Mouse (Mus musculus) gastrocnemius, postnatal 25 days (tissue): ENCODE measurements at regions not wholly inside any gene's neighbourhood (a gene's known extent, or its start where the extent isn't known, plus 50 kb on each side); places are given as distances from the start of the nearest gene placed in this dataset.

Source experiments
- DNase-seq: peaks from one replicate; pipeline ENCODE4 v3.0.0; 2022

GRCm38 (mm10) chr4:56686141-56686540, 53.7 kb upstream of the Gm26657 start:
- no peak for DNase-seq

GRCm38 (mm10) chr4:56685696-56686095, 54.2 kb upstream of the Gm26657 start:
- DNase-seq: no peak

- peak; percentile 80 for DNase-seq
Observed at GRCm38 (mm10) chr4:56685123-56685522, 54.7 kb upstream of the Gm26657 start.

DNA sequence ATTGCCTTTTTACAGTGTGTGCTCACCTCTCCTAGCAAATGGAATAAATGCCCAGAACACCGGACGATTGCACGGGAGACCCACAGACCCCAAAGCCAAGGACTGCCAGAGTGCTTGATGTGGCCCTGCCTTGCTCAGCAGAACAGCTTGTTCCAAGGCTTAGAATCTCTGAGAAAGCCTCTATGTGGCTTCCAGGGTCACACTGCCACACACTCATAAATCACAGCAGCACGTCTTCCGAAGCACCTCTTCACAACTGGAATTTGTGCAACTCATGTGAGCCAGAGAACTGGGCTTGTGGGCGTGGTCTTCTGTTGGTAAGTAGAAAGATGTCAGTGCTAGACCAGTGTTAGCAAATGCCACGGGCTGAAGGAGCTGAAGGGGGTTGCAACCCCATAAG, 55.8 kb upstream of the Gm26657 start:
- DNase-seq: no peak

GRCm38 (mm10) chr4:56681121-56681520, 58.7 kb upstream of the Gm26657 start:
- no peak for DNase-seq

GRCm38 (mm10) chr4:56673868-56674267, 66.0 kb upstream of the Gm26657 start:
- DNase-seq: no peak

GRCm38 (mm10) chr4:56664921-56665320, 74.9 kb upstream of the Gm26657 start:
- no peak for DNase-seq

- no peak for DNase-seq
Observed at GRCm38 (mm10) chr4:56661816-56662215, 78.1 kb upstream of the Gm26657 start.

DNA sequence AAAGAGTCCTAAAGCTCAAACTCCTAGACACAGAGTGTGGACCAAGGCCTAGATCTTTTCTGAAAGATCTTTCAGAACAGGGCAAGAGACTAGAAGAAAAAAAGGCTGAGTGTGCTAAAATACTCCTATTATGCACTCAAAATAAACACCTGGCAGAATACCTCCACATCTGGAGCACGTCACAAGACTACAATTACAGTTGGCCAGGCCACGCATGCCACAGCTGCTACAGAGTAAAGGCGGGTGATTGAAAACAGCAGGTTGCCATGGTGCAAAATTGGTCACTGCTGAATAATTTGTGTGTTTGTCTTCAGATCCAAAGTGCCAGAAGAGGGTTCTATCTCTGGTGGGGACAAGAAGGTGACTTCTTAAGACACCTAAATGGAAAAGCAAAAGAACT, 82.8 kb upstream of the Gm26657 start:
- DNase-seq: no peak

DNA sequence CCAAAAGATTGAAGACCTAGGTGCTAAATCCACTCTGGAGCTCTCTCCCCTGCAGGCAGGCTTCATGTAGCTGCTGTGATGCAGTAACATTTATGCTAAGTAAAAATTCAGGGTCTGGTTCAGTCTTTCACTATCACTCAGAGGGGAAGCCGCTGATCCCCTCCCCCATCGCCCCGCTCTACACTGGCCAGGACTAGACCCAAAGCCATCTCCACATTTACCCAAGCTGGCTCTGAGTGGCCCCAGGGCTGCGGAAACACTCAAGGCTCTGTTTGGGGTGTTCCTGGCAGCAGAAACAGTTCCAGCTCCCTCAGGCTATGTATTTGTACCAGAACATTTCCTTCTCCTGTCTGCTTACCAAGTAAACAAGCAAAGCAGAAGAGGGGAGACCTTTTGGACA, 85.5 kb upstream of the Gm26657 start:
- DNase-seq: peak; percentile 37

DNA sequence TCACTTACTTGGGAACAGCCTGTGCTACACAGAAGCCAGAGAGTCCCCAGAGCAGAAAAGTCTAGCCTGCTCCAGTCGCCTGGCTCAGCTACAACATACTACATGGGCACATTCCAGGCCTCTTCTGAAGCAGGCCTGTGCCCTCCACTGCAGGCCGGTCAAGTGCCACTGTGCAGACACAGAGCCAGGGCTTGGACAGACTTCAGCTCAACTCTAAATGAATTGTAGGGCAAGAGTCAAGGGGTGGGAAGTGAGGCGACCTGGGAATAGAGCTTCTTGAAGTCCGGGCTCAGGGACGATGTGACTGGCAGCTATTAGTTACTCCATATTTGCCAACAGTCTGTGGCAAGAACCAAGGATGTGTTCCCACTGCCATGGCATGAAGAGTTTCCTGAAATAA, 87.1 kb upstream of the Gm26657 start:
- peak; percentile 22 for DNase-seq

DNA sequence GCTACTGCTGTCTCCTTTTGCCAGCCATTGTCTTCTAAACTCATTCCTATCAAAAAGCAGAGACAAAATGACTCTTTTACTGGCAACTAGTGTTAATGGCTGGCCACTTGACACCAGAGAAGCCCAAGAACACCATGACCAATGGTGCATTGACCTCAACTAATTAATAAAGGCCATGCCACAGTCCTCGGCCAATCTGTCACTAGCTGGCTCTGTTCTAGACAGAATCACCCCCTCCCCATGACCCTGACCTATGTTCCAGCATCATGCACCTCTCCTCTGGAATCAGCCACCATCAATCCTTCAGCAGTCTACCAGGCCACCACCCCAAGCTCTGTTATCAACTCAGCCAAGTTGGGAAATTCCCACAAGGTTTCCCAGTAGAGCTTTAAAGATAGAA, 90.1 kb upstream of the Gm26657 start:
- DNase-seq: no peak

DNA sequence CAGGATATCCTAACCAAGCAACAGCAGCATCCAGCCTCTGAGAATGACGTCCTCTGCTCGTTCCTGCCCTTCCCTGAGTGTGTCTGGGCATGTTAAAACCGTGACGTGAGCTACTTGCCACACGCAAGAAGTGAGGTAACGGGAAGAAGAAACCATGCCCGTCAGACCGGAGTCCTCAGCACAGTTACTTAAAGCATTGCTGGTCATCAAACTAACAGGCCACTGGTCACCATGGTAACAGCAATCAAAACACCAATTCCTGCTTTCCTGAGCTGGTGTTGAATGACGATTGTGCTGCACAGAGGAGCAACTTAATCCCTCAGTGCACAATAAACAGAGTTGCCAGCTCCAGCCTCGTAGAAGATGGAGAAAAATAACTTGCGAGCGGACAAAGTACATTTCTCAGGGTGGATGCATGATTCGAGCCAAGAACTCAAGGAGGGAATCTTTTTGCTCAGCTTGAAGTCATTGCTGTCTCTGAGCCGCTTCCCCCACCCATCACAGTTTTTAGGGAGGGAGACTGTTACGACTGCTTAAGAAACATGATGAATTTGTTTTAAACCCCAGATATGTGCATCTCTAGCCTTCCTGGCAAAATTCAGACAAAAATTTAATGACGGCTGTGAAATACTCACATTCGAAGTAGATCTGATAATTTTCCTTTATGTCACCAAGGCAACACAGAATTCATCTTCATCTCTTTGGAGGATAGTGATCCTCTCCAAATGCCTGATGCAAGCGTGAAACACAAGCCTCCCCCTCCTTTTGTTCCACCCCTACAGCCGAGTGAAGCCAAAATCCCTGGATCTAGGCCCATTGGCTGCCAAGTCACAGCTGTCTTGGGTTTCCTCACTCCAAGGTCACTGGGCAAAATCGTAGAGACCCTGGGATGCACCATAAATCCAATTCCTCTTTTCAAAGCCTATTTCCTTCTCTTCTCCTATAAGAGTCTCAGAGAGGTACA, 95.6 kb upstream of the Gm26657 start:
- DNase-seq: peak; percentile 54

DNA sequence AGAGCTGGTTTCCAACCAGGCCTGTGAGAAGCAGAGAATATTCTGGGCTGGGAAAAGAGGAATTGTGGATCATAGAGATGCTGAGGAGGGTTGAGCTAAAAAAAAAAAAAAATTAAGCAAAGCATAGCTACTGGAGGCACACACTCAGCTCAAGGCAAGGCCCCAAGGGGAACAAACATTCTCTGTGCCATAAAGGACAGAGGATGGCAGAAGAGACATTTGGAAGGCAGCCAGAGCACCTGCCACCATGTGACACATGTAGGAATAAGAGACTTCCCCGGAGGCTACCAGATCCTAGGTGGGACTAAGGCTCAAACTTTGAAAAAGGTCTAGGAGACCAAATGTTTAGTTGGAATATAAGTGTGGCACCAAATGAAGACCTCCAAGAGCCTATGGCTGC, 96.4 kb upstream of the Gm26657 start:
- no peak for DNase-seq

DNA sequence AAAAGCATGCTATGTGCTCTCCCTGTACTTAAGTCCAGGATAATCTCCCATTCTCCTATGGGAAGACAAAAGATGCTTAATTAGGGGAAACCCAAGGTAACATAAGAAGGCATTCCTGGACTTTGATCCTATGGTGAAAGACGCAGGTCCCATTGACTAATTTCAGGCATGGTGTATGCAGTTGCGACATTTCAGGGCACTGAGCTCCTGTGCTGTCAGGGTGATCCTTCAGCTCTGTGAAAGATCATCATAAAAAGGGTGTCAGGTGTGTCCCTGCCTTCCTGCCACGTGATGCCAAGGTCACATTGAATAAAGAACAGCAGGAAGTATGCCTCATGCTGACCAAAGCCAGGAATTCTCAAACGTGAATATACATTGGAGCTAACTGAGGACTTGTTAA, 100.2 kb upstream of the Gm26657 start:
- no peak for DNase-seq

GRCm38 (mm10) chr4:56638704-56639478, 101.0 kb upstream of the Gm26657 start:
- DNase-seq: no peak

DNA sequence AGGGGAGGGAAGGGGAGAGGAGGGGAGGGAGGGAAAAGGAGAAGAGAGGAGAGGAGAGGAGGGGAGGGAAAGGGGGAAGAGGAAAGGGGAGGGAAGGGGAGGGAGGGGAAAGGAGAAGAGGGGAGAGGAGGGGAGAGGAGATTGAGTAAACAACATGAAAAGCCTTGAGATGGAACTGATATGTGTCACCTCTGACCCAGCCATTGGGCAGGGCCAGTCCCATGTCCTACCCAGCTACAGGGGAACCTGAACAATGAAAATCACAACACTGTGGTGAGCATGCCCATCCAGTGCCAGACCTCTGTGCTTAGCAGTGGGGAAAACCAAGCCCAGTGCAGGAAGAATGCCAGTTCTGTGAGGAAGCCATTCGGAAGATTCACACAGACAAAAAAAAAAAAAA, 103.6 kb upstream of the Gm26657 start:
- DNase-seq: no peak

DNA sequence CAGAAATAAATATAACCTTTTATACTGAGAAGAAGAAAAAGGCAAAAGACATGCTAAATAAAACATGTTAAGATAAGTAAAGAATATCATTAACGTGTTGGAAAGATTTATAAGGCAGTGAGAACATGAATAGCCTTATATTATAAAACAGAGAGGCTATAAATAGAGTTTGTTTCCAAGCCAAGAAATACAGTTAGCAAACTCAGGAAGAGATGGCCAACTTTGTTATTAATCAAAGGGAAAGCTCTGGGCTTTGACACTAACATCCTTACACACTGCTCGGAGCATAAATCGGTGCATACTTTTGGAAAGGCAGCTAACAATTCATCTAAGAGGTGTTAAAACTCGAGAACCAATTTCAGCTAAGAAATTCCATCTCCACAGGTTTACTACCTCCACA, 106.3 kb upstream of the Gm26657 start:
- DNase-seq: no peak

GRCm38 (mm10) chr4:56630251-56630650, 109.6 kb upstream of the Gm26657 start:
- no peak for DNase-seq

DNA sequence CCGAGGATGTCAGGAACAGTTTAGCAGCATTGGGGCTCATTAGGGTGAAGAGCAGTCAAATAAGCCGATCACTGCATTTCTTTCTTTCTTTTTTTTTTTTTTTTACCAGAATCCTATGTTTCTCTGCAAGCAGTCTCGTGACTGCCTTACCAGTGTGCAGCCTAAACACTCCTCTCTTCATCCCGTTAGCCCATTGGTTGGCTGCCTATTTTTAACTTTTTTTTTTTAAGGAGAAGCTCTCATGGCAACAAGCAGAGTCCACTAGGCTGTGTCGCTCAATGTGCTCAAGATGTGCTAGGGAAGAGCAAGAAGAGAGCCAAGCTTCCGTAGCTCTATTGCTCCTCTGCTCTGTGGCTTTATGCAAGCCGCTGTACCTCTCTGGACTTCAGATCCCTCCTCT, 112.7 kb upstream of the Gm26657 start:
- no peak for DNase-seq

DNA sequence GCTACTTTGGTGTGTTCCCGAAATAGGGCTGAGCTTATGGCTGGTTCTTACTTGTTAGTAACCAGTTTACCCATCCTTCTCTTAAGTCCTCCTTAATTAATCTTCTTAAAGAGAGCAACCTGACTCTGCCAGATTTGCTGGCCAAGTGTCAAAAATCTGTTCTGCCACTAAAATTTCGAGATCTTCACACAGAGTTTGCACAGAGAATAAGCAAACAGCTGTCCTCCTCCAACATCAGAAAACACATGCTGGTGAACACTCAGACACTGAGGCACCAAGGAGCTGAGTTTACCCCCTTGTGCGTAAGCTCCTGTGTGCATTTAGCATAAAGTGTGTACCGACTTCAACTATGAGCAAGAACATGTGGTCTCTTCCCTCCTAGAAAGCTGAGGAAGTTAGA, 118.1 kb upstream of the Gm26657 start:
- DNase-seq: no peak

- DNase-seq: no peak
Observed at GRCm38 (mm10) chr4:56621356-56621755, 118.5 kb upstream of the Gm26657 start.

DNA sequence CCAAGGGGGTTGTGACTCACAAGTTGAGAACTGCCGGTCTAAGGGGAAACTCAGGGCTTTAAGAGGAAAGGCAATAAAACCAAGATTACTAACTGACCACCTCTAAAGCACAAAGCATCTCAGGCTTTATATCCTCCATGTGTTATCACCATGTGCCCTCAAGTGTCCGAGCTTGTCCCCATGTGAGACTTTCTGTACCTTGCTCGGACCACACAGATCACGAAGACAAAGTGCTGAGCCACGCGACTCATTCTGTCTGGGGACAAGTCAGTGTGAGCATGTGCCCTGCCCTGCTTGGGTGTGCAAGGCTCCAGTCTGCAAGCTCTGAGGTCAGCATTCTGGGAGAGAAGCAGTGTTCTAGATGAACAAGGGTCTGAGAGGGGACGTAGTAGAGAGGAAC, 119.2 kb upstream of the Gm26657 start:
- no peak for DNase-seq
